Mouse (Mus musculus) ES-E14 (cell line): ENCODE measurements around the gene Cebpa.

Source experiments
- MAFK ChIP-seq: IDR thresholded peaks from 2 replicates; pipeline ENCODE4 v1.6.1; 2014; ENCODE audit warnings: mild to moderate bottlenecking, low read depth, low read length, inconsistent platforms; ENCODE audit not compliant: insufficient read depth
- ZNF384 ChIP-seq: IDR thresholded peaks from 2 replicates; pipeline ENCODE4 v1.6.1; 2012; ENCODE audit warnings: low read depth, low read length, inconsistent platforms

DNA sequence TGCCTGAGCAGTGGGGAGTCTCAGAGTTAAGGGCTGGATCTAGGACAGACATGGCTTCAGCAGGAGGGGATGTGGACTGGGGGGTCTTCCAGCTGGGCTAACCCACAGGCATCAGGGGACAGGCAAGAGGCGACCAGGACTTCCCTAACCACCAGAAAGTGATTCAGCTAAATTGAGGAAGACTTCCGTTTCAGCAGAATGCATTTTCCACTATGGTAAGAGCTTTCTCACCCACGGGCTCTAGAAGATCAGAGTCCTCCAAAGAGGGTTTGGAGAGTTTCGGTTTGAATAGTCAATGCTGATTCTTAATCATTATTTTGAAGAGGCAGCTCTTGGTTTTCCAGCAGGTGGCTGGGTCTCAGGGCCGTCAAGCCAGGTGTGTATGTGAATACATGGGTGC is 20.8 kb downstream of the Cebpa start:
- TF ChIP-seq MAFK (no peak), ZNF384 (no peak)
